Mouse (Mus musculus) cerebellum, postnatal 4 days (tissue): Measurements from ENCODE around the gene S100a1.

Source experiments
- DNase-seq, 2 experiments: peaks; one replicate each; pipeline ENCODE4 v3.0.0; 2022; ENCODE audit warnings: low spot score in 2 of 2, mixed read lengths in 1 of 2

S100a1 gene

DNA sequence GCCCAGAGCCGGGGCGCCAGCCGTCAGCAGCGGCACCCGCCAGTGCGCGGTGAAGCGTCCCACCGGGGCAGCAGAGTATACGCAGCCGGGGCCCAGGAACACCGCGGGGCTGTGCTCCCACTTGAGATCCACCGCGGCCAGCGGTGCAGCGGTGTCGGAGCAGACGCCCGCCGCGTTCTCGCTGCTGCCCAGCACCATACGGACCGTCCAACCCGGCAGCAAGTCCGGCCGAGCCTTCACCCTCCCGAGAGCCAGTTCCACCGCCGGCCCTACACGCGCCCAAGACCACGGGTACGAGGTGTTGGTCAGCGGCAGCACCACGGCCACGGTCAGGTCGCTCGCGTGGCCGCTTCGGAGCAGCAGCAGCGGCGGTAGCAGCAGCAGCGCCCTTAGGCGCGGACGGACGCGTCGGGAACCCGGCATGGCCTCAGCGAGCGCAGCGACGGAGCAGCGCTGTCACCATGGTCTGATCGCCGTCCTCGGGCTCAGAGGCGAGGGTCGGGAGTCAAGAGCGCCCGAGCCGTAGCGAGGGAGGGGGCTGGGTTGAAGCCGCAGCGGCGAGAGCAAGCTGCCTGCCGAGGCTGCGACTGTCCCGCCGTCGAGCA is 49.0 kb downstream of the S100a1 start:
- DNase-seq, result peak in 1 of 2 experiments; percentile 31

DNA sequence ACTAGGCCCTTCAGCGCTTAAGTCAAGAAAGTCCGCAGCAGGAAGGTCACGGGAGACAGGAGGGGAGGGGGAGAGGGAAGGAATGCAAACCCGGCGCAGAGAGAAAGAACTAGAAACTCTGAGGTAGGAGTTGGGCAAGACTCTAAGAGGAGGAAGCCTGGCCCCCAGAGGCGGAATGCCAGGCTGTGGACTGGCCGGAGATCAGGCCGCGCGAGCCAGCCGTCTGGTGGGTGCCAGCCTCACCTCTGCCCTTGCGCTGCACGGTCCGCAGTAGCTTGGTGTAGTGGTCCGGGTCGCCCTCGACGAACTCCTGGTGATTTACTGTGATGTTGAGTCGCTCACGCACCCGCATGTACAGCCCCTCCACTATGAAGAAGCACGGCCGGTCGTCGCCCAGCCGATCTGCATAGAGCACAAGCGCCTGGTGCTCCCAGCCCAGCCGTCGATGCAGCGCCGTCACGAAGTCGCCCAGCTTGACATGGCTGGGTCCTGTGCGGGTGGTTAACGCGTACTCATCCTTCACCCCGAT is 49.6 kb downstream of the S100a1 start:
- DNase-seq, result no peak

- DNase-seq, result no peak
These were observed 51.6 kb downstream of the S100a1 start for GRCm38 (mm10) chr3:90462579-90462978.

DNA sequence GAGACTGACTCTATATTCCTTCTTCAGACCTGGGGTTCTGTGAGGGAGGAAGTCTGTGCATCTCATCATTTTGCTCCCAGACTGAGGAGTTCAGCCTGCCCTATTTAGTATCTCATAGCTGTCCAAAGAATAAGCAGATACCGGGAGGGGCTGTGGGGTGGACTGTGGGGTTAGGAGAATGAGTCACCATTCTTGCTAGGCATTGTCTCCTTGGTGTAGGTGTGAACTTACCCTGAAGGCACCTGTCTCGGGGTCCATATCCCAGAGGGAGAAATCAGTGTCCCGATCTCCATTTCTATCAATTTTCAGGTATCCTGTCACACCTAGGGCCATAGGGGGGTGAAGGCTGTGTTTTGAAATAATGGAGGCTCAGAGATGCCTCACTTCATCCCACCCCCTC is 52.3 kb downstream of the S100a1 start:
- DNase-seq, result no peak
